Mouse (Mus musculus): ENCODE results near the gene Clrn2. TPM values are rescaled to one million over a fixed set of nuclear protein-coding genes. Genes with fewer than 3 reads are reported as not detected.

Clrn2 gene
- polyA plus RNA-seq, 1 experiment = not detected

DNA sequence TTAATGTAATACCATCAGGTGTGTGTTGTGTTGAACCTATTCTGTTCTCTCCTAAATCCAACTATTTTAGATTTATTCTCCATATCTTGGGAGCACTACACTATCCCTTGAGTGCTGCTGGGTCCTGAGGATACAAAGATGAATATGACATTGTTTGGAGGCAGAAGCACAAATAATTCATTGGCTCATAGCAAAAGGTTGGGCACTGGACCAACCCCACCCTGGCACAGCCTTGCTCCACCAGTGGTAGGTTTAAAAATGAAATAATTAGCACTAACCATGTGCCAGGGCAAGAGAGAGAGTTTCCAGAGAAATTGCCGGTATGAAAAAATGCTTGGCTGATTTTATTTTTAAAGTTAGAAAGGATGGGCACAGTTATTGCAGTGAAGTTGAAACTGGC is 20.0 kb downstream of the Clrn2 start:
- no peaks in the 10 kb centered on the region for H3K27me3 ChIP-seq (ENCODE audit: control insufficient read depth, insufficient read depth, insufficient read length)
- H3ac ChIP-seq (ENCODE audit: control insufficient read depth, insufficient read length) = no peak overlapping the region
- no peak overlapping the region for H3K4me3 ChIP-seq
- peak overlapping the region; percentile 77 for H3K4me2 ChIP-seq (ENCODE audit: low read depth)
- H3K36me3 ChIP-seq (ENCODE audit: control insufficient read depth, insufficient read depth) = no peaks in the 10 kb centered on the region
- H3K79me2 ChIP-seq (ENCODE audit: control insufficient read depth, insufficient read depth) = no peaks in the 10 kb centered on the region
- TF ChIP-seq CEBPB (IDR thresholded peaks at IDR 0.05; ENCODE audit: insufficient read depth, poor library complexity, severe bottlenecking) = no peak
- TF ChIP-seq TCF3 (IDR thresholded peaks at IDR 0.05; ENCODE audit: insufficient read length, low read depth) = no peak
- no peak for TF ChIP-seq USF1 (IDR thresholded peaks at IDR 0.05; ENCODE audit: low read depth)

- Histone ChIP-seq H3K4me3 (no peak overlapping the region), H3K4me2 (ENCODE audit: low read depth) (peak overlapping the region; percentile 77), H3K79me2 (ENCODE audit: control insufficient read depth, insufficient read depth) (no peaks in the 10 kb centered on the region), H3K36me3 (ENCODE audit: control insufficient read depth, insufficient read depth) (no peaks in the 10 kb centered on the region), H3ac (ENCODE audit: control insufficient read depth, insufficient read length) (no peak overlapping the region), H3K27me3 (ENCODE audit: control insufficient read depth, insufficient read depth, insufficient read length) (no peaks in the 10 kb centered on the region)
- no peak for TF ChIP-seq USF1 (IDR thresholded peaks at IDR 0.05; ENCODE audit: low read depth)
- no peak for TF ChIP-seq MAX (IDR thresholded peaks at IDR 0.05; ENCODE audit: low read depth)
- TF ChIP-seq MYOG (IDR thresholded peaks at IDR 0.05; ENCODE audit: control insufficient read depth in 1 of 3, insufficient read depth in 1 of 3, insufficient read length in 2 of 3, low read depth in 2 of 3) = no peak
- TF ChIP-seq TCF3 (IDR thresholded peaks at IDR 0.05; ENCODE audit: insufficient read length, low read depth) = no peak
These were observed 20.7 kb downstream of the Clrn2 start for GRCm38 (mm10) chr5:45474215-45474614.

- TF ChIP-seq MYOD1 (IDR thresholded peaks at IDR 0.05; ENCODE audit: control insufficient read depth in 1 of 3, insufficient read length in 2 of 3, low read depth in 2 of 3) = no peak
- TF ChIP-seq TCF12 (IDR thresholded peaks at IDR 0.05; ENCODE audit: insufficient read depth, poor library complexity, severe bottlenecking) = no peak
- TF ChIP-seq MYOG (IDR thresholded peaks at IDR 0.05; ENCODE audit: control insufficient read depth in 1 of 3, insufficient read depth in 1 of 3, insufficient read length in 2 of 3, low read depth in 2 of 3) = no peak
- TF ChIP-seq POLR2AphosphoS2 (IDR thresholded peaks at IDR 0.05; ENCODE audit: insufficient read length, low read depth) = no peak
- TF ChIP-seq SRF (IDR thresholded peaks at IDR 0.05; ENCODE audit: control insufficient read depth, insufficient read length, low read depth) = no peak
- TF ChIP-seq POLR2A (IDR thresholded peaks at IDR 0.05; ENCODE audit: insufficient read length, low read depth) = no peak
- no peak for TF ChIP-seq USF1 (IDR thresholded peaks at IDR 0.05; ENCODE audit: low read depth)
- no peak for TF ChIP-seq CEBPB (IDR thresholded peaks at IDR 0.05; ENCODE audit: insufficient read depth, poor library complexity, severe bottlenecking)
- no peak for TF ChIP-seq E2F4 (IDR thresholded peaks at IDR 0.05; ENCODE audit: insufficient read depth)
- no peak for TF ChIP-seq REST (IDR thresholded peaks at IDR 0.05; ENCODE audit: insufficient read depth, insufficient read length)
- no peak for TF ChIP-seq TCF3 (IDR thresholded peaks at IDR 0.05; ENCODE audit: insufficient read length, low read depth)
- no peak overlapping the region for H3ac ChIP-seq (ENCODE audit: control insufficient read depth, insufficient read length)
- no peak overlapping the region for H3K4me3 ChIP-seq
- no peaks in the 10 kb centered on the region for H3K79me2 ChIP-seq (ENCODE audit: control insufficient read depth, insufficient read depth)
- H3K27me3 ChIP-seq (ENCODE audit: control insufficient read depth, insufficient read depth, insufficient read length) = no peaks in the 10 kb centered on the region
- H3K36me3 ChIP-seq (ENCODE audit: control insufficient read depth, insufficient read depth) = no peaks in the 10 kb centered on the region
- no peak overlapping the region for H3K4me2 ChIP-seq (ENCODE audit: low read depth)
These were observed 21.2 kb downstream of the Clrn2 start for GRCm38 (mm10) chr5:45474758-45475157.

GRCm38 (mm10) chr5:45475771-45476170 is 22.2 kb downstream of the Clrn2 start:
- Histone ChIP-seq H3K27me3 (ENCODE audit: control insufficient read depth, insufficient read depth, insufficient read length) (no peaks in the 10 kb centered on the region), H3K79me2 (ENCODE audit: control insufficient read depth, insufficient read depth) (no peaks in the 10 kb centered on the region), H3K36me3 (ENCODE audit: control insufficient read depth, insufficient read depth) (no peaks in the 10 kb centered on the region), H3K4me3 (no peak overlapping the region), H3ac (ENCODE audit: control insufficient read depth, insufficient read length) (no peak overlapping the region), H3K4me2 (ENCODE audit: low read depth) (no peak overlapping the region)
- TF ChIP-seq REST (IDR thresholded peaks at IDR 0.05; ENCODE audit: insufficient read depth, insufficient read length) (no peak), SRF (IDR thresholded peaks at IDR 0.05; ENCODE audit: control insufficient read depth, insufficient read length, low read depth) (no peak), MYOD1 (IDR thresholded peaks at IDR 0.05; ENCODE audit: control insufficient read depth in 1 of 3, insufficient read length in 2 of 3, low read depth in 2 of 3) (no peak), POLR2A (IDR thresholded peaks at IDR 0.05; ENCODE audit: insufficient read length, low read depth) (no peak), TCF3 (IDR thresholded peaks at IDR 0.05; ENCODE audit: insufficient read length, low read depth) (no peak), POLR2AphosphoS2 (IDR thresholded peaks at IDR 0.05; ENCODE audit: insufficient read length, low read depth) (no peak), MAX (IDR thresholded peaks at IDR 0.05; ENCODE audit: low read depth) (no peak), E2F4 (IDR thresholded peaks at IDR 0.05; ENCODE audit: insufficient read depth) (no peak), TCF12 (IDR thresholded peaks at IDR 0.05; ENCODE audit: insufficient read depth, poor library complexity, severe bottlenecking) (no peak), MYOG (IDR thresholded peaks at IDR 0.05; ENCODE audit: control insufficient read depth in 1 of 3, insufficient read depth in 1 of 3, insufficient read length in 2 of 3, low read depth in 2 of 3) (no peak), CEBPB (IDR thresholded peaks at IDR 0.05; ENCODE audit: insufficient read depth, poor library complexity, severe bottlenecking) (no peak), USF1 (IDR thresholded peaks at IDR 0.05; ENCODE audit: low read depth) (no peak)

DNA sequence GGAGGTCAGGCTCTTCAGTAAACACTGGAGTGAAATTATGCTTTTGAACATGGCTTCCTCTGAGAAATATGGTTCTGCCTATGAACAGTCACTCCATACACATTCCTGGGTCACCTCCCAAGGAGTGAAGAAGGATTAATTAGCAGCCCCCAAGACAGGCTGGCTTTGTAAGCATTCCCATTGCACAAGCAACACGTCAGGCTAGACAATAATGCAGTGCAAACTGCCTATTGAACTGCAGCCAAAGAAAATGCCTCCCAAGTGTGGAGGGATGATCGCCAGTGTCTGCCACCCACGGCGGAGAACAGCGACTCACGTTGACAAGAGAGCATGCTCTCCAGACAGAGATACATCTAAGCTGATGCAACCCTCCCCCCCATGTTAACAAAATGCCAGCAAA is 22.7 kb downstream of the Clrn2 start:
- Histone ChIP-seq H3K79me2 (ENCODE audit: control insufficient read depth, insufficient read depth) (no peaks in the 10 kb centered on the region), H3K27me3 (ENCODE audit: control insufficient read depth, insufficient read depth, insufficient read length) (no peaks in the 10 kb centered on the region), H3K4me3 (no peak overlapping the region), H3K36me3 (ENCODE audit: control insufficient read depth, insufficient read depth) (no peaks in the 10 kb centered on the region), H3K4me2 (ENCODE audit: low read depth) (peak overlapping the region; percentile 3), H3ac (ENCODE audit: control insufficient read depth, insufficient read length) (no peak overlapping the region)
- no peak for TF ChIP-seq USF1 (IDR thresholded peaks at IDR 0.05; ENCODE audit: low read depth)
- no peak for TF ChIP-seq POLR2AphosphoS2 (IDR thresholded peaks at IDR 0.05; ENCODE audit: insufficient read length, low read depth)
- TF ChIP-seq TCF3 (IDR thresholded peaks at IDR 0.05; ENCODE audit: insufficient read length, low read depth) = no peak
- no peak for TF ChIP-seq MYOD1 (IDR thresholded peaks at IDR 0.05; ENCODE audit: control insufficient read depth in 1 of 3, insufficient read length in 2 of 3, low read depth in 2 of 3)
- TF ChIP-seq TCF12 (IDR thresholded peaks at IDR 0.05; ENCODE audit: insufficient read depth, poor library complexity, severe bottlenecking) = no peak
- TF ChIP-seq E2F4 (IDR thresholded peaks at IDR 0.05; ENCODE audit: insufficient read depth) = no peak
- TF ChIP-seq REST (IDR thresholded peaks at IDR 0.05; ENCODE audit: insufficient read depth, insufficient read length) = no peak
- TF ChIP-seq CEBPB (IDR thresholded peaks at IDR 0.05; ENCODE audit: insufficient read depth, poor library complexity, severe bottlenecking) = no peak
- no peak for TF ChIP-seq MYOG (IDR thresholded peaks at IDR 0.05; ENCODE audit: control insufficient read depth in 1 of 3, insufficient read depth in 1 of 3, insufficient read length in 2 of 3, low read depth in 2 of 3)
- no peak for TF ChIP-seq SRF (IDR thresholded peaks at IDR 0.05; ENCODE audit: control insufficient read depth, insufficient read length, low read depth)
- TF ChIP-seq POLR2A (IDR thresholded peaks at IDR 0.05; ENCODE audit: insufficient read length, low read depth) = no peak
- no peak for TF ChIP-seq MAX (IDR thresholded peaks at IDR 0.05; ENCODE audit: low read depth)

Measured in myocyte (in vitro differentiated cells).